Mouse (Mus musculus) layer of hippocampus, adult 11-12 months (tissue): ENCODE measurements at regions not wholly inside any gene's neighbourhood (a gene's known extent, or its start where the extent isn't known, plus 50 kb on each side); places are given as distances from the start of the nearest gene placed in this dataset.

ENCODE experiments used
- DNase-seq: peaks from one replicate; pipeline ENCODE4 v3.0.0; 2022; ENCODE audit warnings: low spot score

GRCm38 (mm10) chr5:46794028-46794705, 936.8 kb upstream of the Lcorl start:
- DNase-seq = no peak

- no peak for DNase-seq
These were observed 933.6 kb upstream of the Lcorl start for GRCm38 (mm10) chr5:46791051-46791450.

GRCm38 (mm10) chr5:46790536-46790935, 933.1 kb upstream of the Lcorl start:
- peak; percentile 4 for DNase-seq

- DNase-seq = no peak
These were observed 929.7 kb upstream of the Lcorl start for GRCm38 (mm10) chr5:46787079-46787478.

GRCm38 (mm10) chr5:46756094-46756493, 898.7 kb upstream of the Lcorl start:
- no peak for DNase-seq

GRCm38 (mm10) chr5:46740034-46740582, 882.7 kb upstream of the Lcorl start:
- no peak for DNase-seq

GRCm38 (mm10) chr5:46732510-46732909, 875.1 kb upstream of the Lcorl start:
- DNase-seq = no peak

GRCm38 (mm10) chr5:46732025-46732424, 874.6 kb upstream of the Lcorl start:
- DNase-seq = no peak

- no peak for DNase-seq
These were observed 873.9 kb upstream of the Lcorl start for GRCm38 (mm10) chr5:46731297-46731696.

GRCm38 (mm10) chr5:46709596-46709995, 852.2 kb upstream of the Lcorl start:
- no peak for DNase-seq

GRCm38 (mm10) chr5:46707845-46708244, 850.4 kb upstream of the Lcorl start:
- no peak for DNase-seq

GRCm38 (mm10) chr5:46707021-46707420, 849.6 kb upstream of the Lcorl start:
- no peak for DNase-seq

GRCm38 (mm10) chr5:46678007-46678406, 820.6 kb upstream of the Lcorl start:
- no peak for DNase-seq

GRCm38 (mm10) chr5:46674810-46675502, 817.5 kb upstream of the Lcorl start:
- no peak for DNase-seq

GRCm38 (mm10) chr5:46673413-46673812, 816.0 kb upstream of the Lcorl start:
- DNase-seq = no peak

GRCm38 (mm10) chr5:46670484-46670883, 813.1 kb upstream of the Lcorl start:
- DNase-seq = no peak

GRCm38 (mm10) chr5:46666250-46666649, 808.8 kb upstream of the Lcorl start:
- DNase-seq = peak; percentile 3

- DNase-seq = no peak
These were observed 799.6 kb upstream of the Lcorl start for GRCm38 (mm10) chr5:46657065-46657464.

- DNase-seq = no peak
These were observed 796.8 kb upstream of the Lcorl start for GRCm38 (mm10) chr5:46654189-46654588.

GRCm38 (mm10) chr5:46643009-46643408, 785.6 kb upstream of the Lcorl start:
- no peak for DNase-seq

GRCm38 (mm10) chr5:46635116-46635668, 777.8 kb upstream of the Lcorl start:
- no peak for DNase-seq
